Mouse (Mus musculus): ENCODE measurements around the gene Neurod4.
"Not testable (repeated sequence)": the region's sequence is repeated elsewhere in the genome, so short reads cannot be mapped to it uniquely, and the experiment has no call there.

Neurod4 gene

DNA sequence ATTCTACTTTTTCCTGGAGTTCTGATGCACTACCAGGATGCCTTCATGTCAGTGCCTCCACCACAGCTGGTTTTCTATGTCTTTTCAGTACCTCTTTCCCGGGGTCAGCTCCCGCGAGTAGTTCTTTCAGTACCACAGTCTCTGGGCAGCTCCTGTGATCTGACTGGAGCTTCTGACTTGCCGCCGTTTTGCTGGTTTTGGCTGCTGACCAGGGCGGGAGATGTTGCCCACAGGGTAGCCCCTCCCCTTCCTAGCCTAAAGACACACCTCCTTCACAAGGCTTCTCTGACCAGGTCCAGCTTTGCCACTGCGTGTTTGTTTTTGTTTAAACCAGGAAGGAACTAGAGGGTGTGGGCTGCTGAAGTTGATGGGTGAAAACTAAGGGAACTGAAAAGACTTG lies at the start of gene Neurod4:
TSS of gene Neurod4 (minus strand) at position 175 of the 400 bp plus-strand sequence.
- DNase-seq (ENCODE audit: low spot score in 2 of 2), result no peak

DNA sequence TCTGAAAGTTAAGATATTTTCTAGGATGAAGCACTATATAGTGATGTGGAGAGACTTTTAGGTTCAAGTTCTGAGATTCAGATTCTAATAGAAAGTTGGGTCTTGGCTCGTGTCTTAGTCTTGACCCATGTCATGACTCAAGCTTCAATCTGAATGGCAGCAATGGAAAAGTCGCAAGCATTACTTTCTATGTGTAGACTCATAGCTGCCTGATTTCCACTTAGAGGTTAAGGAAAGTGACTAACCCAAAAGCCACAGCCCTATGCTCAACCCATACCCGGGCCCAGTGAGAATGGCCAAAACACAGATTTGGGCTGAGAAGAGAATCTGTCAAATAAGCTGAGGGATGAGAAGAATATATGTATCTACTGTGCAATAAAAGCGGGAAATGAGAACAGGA lies 44.2 kb upstream of the Neurod4 start:
- no peak for DNase-seq (ENCODE audit: low spot score in 2 of 2)

DNA sequence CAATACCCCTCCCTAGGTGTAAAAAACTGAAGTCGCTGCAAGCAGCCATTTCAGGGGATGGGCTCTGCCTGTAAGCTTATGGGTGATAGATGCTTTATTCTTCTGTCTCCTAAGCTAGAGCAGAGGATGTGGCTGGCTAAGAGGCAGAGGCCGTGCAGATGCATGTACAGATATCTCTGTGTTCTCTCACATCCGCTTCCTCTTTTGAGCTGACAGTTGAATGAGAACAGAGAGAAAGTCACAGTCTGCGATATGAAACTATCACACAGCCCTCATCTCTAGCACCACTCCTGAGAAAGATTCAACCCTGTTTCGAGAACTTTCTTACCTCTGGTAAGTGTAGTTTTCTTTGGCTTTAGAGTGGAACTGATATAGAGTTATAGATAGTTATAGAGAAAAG lies 42.6 kb upstream of the Neurod4 start, which contains the start of gene Tespa1:
TSS of gene Tespa1 (plus strand) at position 234 of the 400 bp plus-strand sequence.
- peak; percentile 10 to 11 for DNase-seq (ENCODE audit: low spot score in 2 of 2)

DNA sequence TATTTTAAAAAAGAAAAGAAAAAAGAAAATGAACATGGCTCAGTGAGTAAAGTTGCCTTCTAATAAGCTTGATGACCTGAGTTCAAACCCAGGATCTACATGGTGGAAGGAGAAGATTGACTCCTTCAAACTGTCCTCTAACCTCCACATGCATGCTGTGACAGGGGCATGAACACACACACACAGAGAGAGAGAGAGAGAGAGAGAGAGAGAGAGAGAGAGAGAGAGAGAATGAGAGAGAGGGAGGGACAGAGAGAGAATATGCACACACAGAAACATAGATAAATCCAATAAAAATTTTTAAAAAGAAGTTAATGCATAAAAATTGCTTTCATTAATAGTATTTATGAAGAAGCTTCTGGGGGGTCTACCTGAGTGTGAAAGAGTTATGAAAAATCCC lies 42.0 kb upstream of the Neurod4 start:
- DNase-seq (ENCODE audit: low spot score in 2 of 2), result no peak

DNA sequence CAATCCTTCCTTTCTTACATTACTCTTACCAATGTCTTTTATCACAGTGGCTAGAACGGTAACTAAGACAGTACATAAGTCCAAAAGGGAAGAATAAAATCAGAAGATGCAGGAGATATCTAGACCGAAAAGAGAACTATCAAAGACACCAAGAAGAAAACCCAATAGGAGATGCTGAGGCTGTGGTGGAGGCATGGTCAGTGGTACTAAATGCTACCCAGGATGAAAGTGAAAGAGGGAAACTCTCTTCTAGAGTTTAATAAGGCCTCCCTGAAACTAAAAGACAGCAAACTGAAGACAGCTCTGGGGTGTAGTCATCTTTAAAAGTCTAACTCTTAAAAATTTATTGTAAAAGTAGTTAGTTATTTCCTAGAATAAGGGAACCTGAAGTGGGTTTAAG lies 40.7 kb upstream of the Neurod4 start:
- DNase-seq (ENCODE audit: low spot score in 2 of 2), result no peak

DNA sequence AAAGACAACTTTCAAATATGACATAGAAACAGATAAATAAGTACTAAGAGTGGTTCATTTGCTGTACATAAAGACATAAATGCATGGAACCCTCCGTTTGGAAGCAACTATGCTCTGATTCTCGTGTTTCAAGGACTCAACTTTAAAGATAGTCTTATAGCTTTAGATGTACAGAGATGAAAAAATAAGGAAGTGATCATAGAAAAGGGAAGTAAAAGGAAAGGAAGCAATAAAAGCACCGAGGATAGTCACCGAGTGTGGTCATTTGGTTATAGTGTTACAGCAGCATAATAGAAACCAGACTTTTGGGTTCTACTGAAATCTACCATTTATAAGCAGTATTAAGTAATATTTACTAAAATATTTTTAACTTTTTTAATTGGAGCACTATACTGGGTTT lies 38.7 kb upstream of the Neurod4 start:
- no peak for DNase-seq (ENCODE audit: low spot score in 2 of 2)

DNA sequence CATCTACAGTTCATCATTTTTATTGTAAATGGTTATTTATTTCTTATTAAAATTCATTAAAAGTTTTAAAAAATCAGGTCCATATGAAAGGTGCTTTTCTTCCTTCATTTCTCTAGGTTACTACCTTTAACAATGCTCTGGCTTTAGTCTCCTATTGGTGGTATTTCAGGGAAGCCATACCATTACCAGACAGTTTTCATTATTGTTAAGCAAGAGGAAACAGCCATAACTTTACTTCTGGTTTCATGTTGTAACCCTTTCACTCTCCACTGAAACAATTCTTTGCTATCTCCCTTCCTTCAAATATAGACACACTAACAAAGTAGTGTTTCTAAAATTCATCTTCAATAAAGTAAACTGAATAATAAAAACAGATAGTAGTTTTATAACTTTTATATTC lies 35.8 kb upstream of the Neurod4 start:
- DNase-seq (ENCODE audit: low spot score in 2 of 2), result no peak

DNA sequence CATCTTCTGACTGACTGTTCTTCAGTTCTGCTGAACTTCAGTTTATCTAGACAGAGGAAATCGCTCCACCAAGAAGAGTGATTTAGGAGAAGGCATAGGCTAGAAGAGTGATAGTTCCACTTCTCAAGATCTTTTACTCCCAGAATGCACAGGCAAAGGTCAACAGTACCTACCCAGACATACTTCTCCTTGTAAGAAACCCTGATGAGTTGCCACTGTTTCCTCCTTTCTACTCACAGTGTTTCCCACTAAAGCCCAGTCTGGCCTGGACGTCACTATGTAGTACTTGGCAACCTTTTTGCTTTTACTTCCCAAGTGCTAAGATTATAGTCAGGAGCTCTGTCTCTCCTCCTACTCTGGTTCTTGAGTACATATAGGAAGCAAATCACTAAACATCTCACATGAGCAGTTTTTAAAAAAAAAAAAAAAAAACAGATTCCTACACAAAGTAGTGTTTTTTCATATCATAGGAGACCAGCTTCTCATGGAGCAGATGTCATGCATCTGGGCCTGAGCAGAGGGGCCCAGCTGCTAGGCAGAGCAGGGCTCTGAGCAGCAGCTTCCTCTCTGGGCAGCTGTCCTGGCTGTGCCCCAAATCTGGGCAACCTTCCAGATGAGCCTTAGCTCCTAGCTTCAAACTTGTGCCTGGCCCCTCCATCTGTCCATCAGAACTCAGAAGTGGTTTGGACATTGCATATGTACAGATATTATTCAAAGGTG lies 34.2 kb upstream of the Neurod4 start:
- no peak for DNase-seq (ENCODE audit: low spot score in 2 of 2)

DNA sequence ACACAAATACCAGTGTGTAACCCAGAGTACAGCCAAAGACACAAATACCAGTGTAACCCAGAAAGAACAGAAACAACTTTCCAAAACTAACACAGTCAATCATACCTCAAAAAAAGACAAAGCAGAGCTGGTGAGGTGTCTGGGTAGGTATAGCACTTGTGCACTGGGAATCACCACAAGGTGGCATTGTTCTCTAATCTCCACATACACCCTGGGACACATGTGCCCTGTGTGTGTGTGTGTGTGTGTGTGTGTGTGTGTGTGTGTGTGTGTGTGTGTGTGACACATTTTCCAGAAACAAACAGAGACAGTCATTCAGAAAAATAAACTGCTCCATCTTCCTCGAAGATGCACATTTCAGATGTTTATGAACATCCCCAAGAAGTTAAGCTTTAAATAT lies 33.5 kb upstream of the Neurod4 start:
- no peak for DNase-seq (ENCODE audit: low spot score in 2 of 2)

DNA sequence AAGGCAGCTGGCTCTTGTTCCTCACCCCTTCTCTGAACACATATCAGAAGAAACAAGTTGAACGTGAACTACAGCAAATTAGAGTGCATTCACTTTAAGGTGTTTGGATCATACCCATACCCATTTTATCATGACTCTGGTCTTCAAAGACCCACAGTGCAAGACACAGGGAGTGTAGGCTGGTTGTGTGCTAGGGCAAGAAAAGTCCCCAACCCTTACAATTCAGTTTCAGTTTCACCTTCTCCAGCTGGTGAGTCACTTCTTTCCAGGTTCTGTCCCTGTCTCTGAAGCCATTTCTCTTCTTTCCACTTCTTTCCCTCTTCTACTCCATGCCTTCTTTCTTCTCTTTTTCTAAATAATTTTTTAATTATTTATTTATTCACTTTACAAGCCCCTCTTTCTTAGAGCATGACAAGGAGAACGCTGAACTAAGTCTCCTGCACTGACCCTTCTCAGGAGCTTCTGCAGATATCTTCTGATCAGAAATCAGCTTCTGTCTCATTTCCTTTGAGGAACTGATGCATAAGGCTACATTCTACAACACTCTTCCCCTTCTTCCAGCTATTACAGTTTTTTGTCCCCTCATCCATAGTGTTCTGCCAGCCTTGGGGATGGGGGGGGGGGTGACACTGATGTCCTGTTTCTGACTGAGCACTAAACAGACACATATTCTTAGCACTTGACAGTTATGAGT lies 31.6 kb upstream of the Neurod4 start:
- no peak for DNase-seq (ENCODE audit: low spot score in 2 of 2)

DNA sequence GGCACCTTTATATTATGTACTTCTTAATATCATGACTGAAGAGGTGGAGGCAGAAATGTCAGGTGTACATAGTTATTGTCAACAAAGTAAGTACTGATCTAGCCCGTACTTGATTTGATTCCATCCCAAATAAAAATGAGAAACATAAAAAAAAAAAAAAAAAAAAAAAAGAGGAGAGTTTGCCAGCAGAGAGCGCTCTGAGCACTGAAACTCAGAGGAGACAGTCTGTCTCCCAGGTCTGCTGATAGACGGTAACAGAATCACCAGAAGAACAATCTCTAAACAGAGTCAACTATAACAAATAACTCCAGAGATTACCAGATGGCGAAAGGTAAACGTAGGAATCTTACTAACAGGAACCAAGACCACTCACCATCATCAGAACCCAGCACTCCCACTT lies 24.1 kb upstream of the Neurod4 start:
- DNase-seq (ENCODE audit: low spot score in 2 of 2), result not testable (repeated sequence)

DNA sequence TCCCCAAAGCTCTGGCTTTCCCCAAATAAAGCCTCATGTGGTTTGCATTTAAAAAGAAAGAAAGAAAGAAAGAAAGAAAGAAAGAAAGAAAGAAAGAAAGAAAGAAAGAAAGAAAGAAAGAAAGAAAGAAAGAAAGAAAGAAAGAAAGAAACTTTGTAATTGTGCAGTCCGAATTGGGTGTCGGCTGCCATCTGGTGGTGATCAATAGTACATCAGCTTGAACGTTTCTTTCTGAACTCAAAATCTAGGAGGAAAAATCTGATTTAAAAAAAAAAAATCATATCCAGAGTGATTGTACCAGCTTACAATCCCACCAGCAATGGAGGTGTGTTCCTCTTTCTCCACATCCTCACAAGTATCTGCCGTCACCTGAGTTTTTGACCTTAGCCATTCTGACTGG lies 18.7 kb upstream of the Neurod4 start:
- not testable (repeated sequence) for DNase-seq (ENCODE audit: low spot score in 2 of 2)

DNA sequence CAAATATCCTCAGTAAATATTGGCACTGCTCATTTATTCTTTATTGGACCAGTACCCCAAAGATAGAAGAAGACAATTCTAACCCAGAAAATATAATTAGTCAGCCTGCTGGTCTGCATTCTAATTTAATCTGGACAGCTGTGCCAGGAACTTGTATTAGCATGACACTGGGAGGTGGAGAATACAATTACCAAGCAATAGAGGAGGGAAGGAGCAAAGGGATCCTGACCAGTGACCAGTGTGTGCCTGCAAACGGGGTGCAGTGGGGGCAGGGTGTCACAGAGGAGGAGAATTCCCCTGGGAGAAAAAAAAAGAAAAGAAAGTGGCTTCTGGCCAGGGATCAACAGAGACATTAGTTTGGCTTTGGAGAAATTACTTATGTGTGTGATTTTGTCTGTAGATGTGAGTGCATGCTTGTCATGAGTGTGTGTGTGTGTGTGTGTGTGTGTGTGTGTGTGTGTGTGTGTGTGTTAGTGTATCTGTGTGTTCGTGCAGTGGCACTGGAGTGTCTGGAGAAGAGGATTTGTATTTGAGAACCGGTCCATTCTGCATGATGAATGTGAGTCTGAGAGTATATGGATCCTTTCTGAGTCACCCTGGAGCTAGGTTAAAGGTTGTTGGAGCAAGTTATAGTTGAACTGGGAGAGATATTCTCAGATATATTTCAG lies 13.8 kb upstream of the Neurod4 start:
- DNase-seq (ENCODE audit: low spot score in 2 of 2), result no peak

DNA sequence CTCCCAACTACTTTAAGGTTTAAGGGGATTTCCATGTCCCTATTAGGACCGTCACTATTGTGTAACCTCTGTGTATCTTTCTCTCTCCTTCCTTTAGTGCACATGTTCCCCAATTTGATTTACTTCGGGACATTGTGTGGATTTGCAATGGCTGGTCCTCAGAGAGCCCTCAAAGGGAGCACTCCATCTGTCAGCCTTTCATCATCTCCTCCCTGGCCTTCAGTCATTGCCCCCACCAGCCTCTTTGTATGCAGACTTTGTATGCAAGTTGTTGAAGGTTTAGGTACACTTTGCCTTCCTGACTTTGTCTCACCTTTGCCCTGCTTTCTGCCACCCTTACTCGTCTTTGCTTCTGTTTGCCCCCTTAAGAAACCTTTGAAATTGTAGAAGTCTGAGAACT lies 8.0 kb upstream of the Neurod4 start:
- DNase-seq (ENCODE audit: low spot score in 2 of 2), result no peak

DNA sequence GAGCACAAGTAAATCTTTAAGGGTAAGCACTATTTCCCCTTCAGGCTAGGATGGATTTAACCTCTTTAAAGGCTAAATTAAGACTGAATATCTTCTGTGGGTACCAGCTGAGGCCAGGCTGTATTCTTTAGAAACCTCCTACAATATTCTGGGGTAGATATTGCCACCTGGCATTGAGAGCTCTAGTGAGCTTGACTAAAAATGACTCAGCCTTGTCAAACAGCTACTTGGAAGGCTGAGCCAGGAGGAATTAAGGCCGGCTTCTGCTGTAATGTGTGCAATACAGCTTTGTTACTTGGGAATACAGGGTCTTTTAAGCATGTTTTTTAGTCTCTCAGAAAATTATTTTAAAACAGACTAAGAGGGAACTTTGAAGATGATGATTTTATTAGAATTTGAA lies 7.2 kb upstream of the Neurod4 start:
- no peak for DNase-seq (ENCODE audit: low spot score in 2 of 2)

DNA sequence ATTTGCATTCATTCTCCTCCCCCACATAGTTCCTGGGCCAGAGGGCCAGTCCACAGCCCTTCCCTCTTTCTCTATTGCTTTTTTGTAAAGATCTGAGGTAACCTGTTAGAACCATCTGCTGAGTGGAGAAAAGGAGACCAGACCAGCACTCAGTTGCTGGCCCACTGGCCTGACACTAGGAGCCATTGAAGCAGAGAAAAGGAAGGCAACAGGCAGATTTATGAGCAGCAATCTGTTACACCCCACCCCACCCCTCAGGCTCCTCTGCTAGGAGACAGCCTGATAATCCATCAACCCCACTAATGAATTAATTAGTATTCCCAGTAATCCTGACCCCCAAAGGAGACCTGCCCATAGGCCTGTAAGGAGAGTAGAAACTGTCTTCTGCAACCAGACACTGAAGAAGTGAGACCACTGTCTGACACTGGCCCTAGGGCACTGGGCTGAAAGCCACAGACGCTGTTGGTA lies 2.0 kb upstream of the Neurod4 start:
- DNase-seq (ENCODE audit: low spot score in 2 of 2), result no peak

DNA sequence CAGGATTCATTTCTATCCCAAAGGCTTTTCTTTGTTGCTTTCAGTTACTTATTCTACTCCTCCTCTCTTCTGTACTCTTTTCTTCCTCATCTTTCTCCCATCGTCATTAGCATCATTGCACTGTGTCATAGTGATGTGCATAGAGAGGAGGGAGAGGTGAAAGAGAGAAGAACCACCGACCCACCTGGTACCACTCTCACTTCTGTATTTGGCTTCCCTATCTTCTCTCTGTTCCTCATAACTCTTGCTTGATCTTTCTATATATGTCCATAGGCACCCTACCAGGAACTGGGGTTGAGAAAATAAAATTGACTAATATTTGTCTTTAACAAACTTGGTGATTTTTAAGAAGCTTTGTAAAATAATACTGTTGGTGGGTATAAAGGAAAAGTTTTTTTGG lies 3.5 kb downstream of the Neurod4 start:
- DNase-seq (ENCODE audit: low spot score in 2 of 2), result no peak

DNA sequence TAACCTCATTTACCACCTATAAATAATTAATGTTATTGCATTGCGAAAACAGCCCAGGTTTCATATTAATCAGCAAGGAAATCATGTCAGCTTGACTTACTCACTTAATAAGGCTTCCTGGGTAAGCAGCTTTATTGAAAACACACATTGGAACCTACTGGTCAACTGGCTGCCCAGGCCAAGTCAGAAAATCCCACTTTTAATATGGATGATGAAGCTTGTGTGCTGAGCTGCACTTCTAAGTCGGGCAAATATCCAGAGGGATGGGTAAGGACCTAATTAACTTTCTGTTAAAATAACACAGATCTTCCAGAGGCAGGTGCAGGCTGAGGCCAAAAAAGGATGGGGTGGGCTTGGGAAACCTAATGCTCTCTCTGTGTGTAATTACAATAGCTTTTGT lies 4.3 kb downstream of the Neurod4 start:
- no peak for DNase-seq (ENCODE audit: low spot score in 2 of 2)

DNA sequence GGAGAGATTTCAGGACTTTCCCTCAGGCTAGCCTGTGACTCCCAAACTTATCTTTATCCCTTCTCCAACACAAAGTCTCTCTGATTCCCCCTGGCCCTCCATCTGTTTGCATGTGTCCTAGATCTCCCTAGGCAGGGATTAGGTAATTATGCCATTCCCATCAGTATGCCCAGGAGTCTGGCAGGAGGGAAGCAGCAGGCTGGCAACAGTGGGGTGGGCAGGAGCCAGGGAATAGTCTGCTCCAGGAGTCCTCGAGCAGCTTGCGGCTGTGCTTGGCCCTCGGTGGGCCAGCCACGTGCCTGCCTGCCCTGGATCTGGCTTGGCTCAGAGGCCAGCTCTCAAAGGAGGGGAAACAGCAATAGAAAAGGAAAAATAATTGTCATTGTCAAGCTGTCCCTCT lies 16.8 kb downstream of the Neurod4 start:
- DNase-seq (ENCODE audit: low spot score in 2 of 2), result no peak

DNA sequence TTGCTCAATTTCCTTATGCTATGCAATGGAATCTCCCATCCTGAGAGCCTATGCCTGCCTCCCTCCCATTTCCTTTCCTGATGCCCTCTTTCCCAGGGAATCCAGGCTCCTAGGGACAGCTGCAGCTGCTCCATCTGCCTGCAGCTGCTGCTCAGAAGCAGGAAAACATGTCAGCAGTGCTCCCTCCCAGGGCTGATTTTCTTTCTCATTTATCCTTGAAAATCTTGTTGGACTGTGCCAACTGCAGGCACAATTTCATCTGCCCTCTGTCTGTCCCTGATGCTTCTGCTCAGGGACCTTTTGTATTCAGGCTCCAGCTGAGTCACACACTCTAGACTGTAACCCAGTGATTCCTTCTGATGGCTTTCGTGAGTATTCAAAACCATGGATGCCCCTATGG lies 20.6 kb downstream of the Neurod4 start:
- DNase-seq (ENCODE audit: low spot score in 2 of 2), result no peak

DNA sequence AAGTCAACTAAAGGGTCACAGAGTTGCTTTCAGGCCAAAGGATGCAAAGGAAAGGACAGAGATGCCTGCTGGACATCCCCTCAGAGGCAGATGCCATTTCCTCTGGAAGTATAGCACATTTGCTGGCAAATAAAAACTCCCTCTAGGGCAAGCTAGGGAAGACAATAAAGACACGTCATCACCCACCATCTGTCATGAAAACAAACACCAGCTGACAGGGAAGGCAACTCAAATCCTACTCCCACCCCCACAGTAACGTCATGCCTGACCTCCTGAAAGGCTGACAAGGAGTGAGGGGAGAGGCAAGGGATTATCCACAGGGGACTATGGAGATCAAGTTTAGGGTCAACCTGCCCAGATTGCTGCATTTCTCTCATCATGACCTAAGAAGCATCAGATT lies 35.8 kb downstream of the Neurod4 start:
- no peak for DNase-seq (ENCODE audit: low spot score in 2 of 2)

DNA sequence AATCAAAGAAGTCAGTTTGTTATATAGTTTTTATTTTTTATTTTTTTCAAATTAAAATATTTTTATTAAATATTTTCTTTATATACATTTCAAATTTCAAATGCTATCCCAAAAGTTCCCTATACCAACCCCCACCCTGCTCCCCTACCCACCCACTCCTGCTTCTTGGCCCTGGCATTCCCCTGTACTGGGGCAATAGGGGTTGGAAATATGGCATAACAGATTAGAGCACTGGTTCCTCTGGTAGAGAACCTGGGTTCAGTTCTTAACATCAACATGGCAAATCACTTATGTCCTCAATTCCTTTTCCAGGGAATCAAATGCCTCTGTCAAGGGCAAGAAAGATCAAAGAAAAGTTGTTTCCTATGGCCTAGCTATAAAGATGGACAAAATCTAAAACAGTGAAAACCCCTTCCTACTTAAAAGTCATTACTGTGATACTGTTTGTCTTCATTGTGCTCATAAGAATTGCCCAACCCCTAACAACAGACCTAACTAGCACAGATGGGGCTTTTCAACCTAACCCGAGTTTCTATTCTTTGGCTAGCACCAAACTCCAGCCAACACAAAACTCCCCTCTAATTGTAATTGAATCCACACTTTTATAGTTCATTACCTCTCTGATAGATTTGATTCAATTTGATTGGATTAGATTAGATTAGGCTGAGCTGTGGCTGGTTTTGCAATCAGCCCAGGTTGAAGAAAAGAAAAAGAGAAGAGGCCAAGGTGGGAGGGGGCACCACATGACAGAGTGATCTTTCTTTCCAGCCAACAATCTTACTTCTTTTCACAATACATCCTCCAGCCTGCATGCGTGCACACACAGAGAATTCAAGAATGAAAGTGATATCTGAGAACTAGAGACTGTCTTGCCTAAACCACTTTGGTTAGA lies 41.5 kb downstream of the Neurod4 start:
- DNase-seq (ENCODE audit: low spot score in 2 of 2), result no peak
